Mouse (Mus musculus) limb, embryonic 14.5 days (tissue): Measurements from ENCODE around the gene Col26a1. TPM values are rescaled to one million over a fixed set of nuclear protein-coding genes. Genes with fewer than 3 reads are reported as not detected.

ENCODE experiments used
- ATAC-seq: fragments of 200-750 bp; cut with Nextera tagmentation; 2 replicates; pipeline ENCODE4 v1.8.0; 2017; ENCODE audit warnings: low read depth, moderate number of reproducible peaks, moderate TSS enrichment; ENCODE audit not compliant: low FRiP score
- DNase-seq: peaks from one replicate; pipeline ENCODE4 v3.0.0-alpha.2; 2015; ENCODE audit warnings: low spot score
- H3K27ac ChIP-seq: fragments of 300-500 bp; sonication (generic); replicated peaks from 2 replicates; pipeline ENCODE4 v1.5.1; 2014; ENCODE audit warnings: low read depth, mild to moderate bottlenecking, low read length, moderate library complexity, mixed read lengths
- H3K27me3 ChIP-seq: fragments of 300-500 bp; sonication (generic); 2 replicates; pipeline ENCODE4 v1.6.1; 2014; ENCODE audit warnings: low read length, mixed read lengths; ENCODE audit not compliant: control insufficient read depth, insufficient read depth
- H3K36me3 ChIP-seq: fragments of 300-500 bp; sonication (generic); 2 replicates; pipeline ENCODE4 v1.6.1; 2014; ENCODE audit warnings: mild to moderate bottlenecking, low read length, moderate library complexity, mixed read lengths; ENCODE audit not compliant: control insufficient read depth, insufficient read depth
- H3K4me1 ChIP-seq: fragments of 300-500 bp; sonication (generic); 2 replicates; pipeline ENCODE4 v1.6.1; 2014; ENCODE audit warnings: antibody characterized with exemption, low read length, mixed read lengths; ENCODE audit not compliant: control insufficient read depth, insufficient read depth
- H3K4me2 ChIP-seq: fragments of 300-500 bp; sonication (generic); replicated peaks from 2 replicates; pipeline ENCODE4 v1.6.1; 2014; ENCODE audit warnings: low read depth, mild to moderate bottlenecking, low read length, moderate library complexity; ENCODE audit not compliant: severe bottlenecking
- H3K4me3 ChIP-seq: fragments of 300-500 bp; sonication (generic); replicated peaks from 2 replicates; pipeline ENCODE4 v1.5.1; 2014; ENCODE audit warnings: low read length
- H3K9ac ChIP-seq: fragments of 300-500 bp; sonication (generic); 2 replicates; pipeline ENCODE4 v1.6.1; 2014; ENCODE audit warnings: mild to moderate bottlenecking, low read depth, low read length, moderate library complexity; ENCODE audit not compliant: severe bottlenecking
- H3K9me3 ChIP-seq: fragments of 300-500 bp; sonication (generic); 2 replicates; pipeline ENCODE4 v1.6.1; 2016; ENCODE audit warnings: low read length; ENCODE audit not compliant: control insufficient read depth
- POLR2A ChIP-seq: fragments of 200-500 bp; IDR thresholded peaks from 2 replicates; pipeline ENCODE4 v1.8.0; 2012; ENCODE audit warnings: inconsistent platforms, mild to moderate bottlenecking, moderate library complexity, borderline replicate concordance; ENCODE audit not compliant: insufficient read depth, insufficient read length; ENCODE audit errors: extremely low read depth
- WGBS: fragments of 180-500 bp; shearing (Covaris S2); extraction: QIAGEN DNeasy Blood & Tissue Kit; methylation state at CpG from one replicate; pipeline ENCODE4 v1.1.7; 2014; 5-methylcytosine and 5-hydroxymethylcytosine counted together
- polyA plus RNA-seq, 2 experiments: library from polyadenylated mRNA; depleted of rRNA in 1 of 2; stranded (reverse) in 1 of 2; unstranded in 1 of 2; fragments of >200 nt; fragmentation: Nextera tagmentation in 1 of 2; extraction: Ambion mirVana in 1 of 2; gene quantifications; 2 replicates each; pipeline versions ENCODE4 v1.2.1 to v1.2.3; 2012 to 2014

Gene Col26a1
- polyA plus RNA-seq, 2 experiments = 85.5 to 219 TPM

GRCm38 (mm10) chr5:136806379-136807056 lies 76.5 kb downstream of the Col26a1 start:
- DNase-seq = peak; percentile 39
- Histone ChIP-seq H3K9me3 (no peaks in the 10 kb centered on the region), H3K27ac (peak overlapping the region; percentile 43), H3K27me3 (no peaks in the 10 kb centered on the region), H3K36me3 (no peaks in the 10 kb centered on the region), H3K9ac (no peak overlapping the region), H3K4me2 (no peak overlapping the region), H3K4me1 (peaks cover 63% of the 10 kb centered on the region), H3K4me3 (no peak overlapping the region)
- no peak for ATAC-seq
- no peak for TF ChIP-seq POLR2A
- 24% methylated on average over 16 of the region's 16 CpGs for WGBS

GRCm38 (mm10) chr5:136805019-136805418 lies 78.0 kb downstream of the Col26a1 start:
- Histone ChIP-seq H3K4me2 (no peak overlapping the region), H3K4me1 (peaks cover 49% of the 10 kb centered on the region), H3K9ac (no peak overlapping the region), H3K27ac (no peak overlapping the region), H3K9me3 (no peaks in the 10 kb centered on the region), H3K36me3 (no peaks in the 10 kb centered on the region), H3K4me3 (no peak overlapping the region), H3K27me3 (no peaks in the 10 kb centered on the region)
- ATAC-seq (peak; percentile 32; the same call in 1 of the 2 replicates), DNase-seq (peak; percentile 58)
- no peak for TF ChIP-seq POLR2A
- WGBS = 76% methylated on average over 6 of the region's 6 CpGs

DNA sequence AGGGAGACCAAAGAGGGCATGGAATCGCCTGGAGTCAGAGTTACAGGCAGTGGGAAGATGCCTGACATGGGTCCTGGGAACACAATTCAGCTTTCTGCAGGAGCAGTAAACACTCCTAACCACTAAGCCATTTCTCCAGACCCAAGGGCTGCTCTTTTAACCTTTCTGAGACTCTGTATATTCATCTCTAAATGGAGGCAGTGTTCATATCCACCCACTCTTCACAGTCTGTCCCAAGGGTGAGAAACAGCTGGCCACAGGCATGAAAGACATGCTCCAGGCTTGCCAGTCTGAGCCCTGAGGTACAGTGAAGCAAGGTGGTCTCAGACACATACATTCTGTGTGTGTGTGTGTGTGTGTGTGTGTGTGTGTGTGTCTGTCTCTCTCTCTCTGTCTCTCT lies 78.8 kb downstream of the Col26a1 start:
- Histone ChIP-seq H3K4me2 (no peak overlapping the region), H3K4me1 (peaks cover 48% of the 10 kb centered on the region), H3K9ac (no peak overlapping the region), H3K27me3 (no peaks in the 10 kb centered on the region), H3K4me3 (no peak overlapping the region), H3K36me3 (no peaks in the 10 kb centered on the region), H3K27ac (0 out of 2 replicates have a peak overlapping the region, but pooled peaks have one; percentile 19), H3K9me3 (no peaks in the 10 kb centered on the region)
- WGBS = 30% methylated on average over 1 of the region's 1 CpGs
- ATAC-seq = no peak
- no peak for TF ChIP-seq POLR2A
- no peak for DNase-seq

DNA sequence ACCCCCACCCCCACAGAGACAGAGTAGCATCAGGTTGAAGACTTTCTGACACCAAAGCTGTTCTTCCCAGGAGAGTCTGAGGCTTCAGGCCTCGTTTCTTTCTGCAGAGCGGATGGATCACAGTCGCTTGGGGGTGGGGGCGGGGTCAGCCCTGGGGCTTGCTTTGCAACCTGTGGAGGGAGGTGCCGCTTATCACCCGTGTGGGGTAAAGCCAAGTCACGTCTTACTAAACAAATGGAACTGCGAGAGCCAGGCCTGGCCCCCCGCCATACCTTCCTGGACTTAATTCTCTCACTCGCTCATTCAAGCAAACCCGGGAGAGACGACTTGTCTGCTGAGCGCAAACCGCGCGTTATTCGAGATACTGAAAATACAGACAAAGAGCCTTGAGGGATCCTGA lies 80.3 kb downstream of the Col26a1 start:
- Histone ChIP-seq H3K4me3 (no peak overlapping the region), H3K9ac (no peak overlapping the region), H3K27me3 (no peaks in the 10 kb centered on the region), H3K4me2 (peak overlapping the region; percentile 33), H3K4me1 (peaks cover 52% of the 10 kb centered on the region), H3K36me3 (no peaks in the 10 kb centered on the region), H3K9me3 (no peaks in the 10 kb centered on the region), H3K27ac (peak overlapping the region; percentile 65; the same call in 1 of the 2 replicates)
- DNase-seq = peak; percentile 91
- 8% methylated on average over 17 of the region's 17 CpGs for WGBS
- no peak for TF ChIP-seq POLR2A
- ATAC-seq = peak; percentile 17; the same call in 1 of the 2 replicates

GRCm38 (mm10) chr5:136796917-136797316 lies 86.1 kb downstream of the Col26a1 start:
- Histone ChIP-seq H3K4me3 (no peak overlapping the region), H3K27me3 (no peaks in the 10 kb centered on the region), H3K4me2 (no peak overlapping the region), H3K9ac (no peak overlapping the region), H3K4me1 (peaks cover 27% of the 10 kb centered on the region), H3K9me3 (no peaks in the 10 kb centered on the region), H3K36me3 (no peaks in the 10 kb centered on the region), H3K27ac (no peak overlapping the region)
- DNase-seq = no peak
- WGBS = 27% methylated on average over 1 of the region's 2 CpGs
- ATAC-seq = no peak
- TF ChIP-seq POLR2A = no peak
